Mouse (Mus musculus) 3134 (cell line): ENCODE data around the gene Eif4a3.

ENCODE experiments used
- DNase-seq: peaks from one replicate; pipeline ENCODE4 v3.0.0-alpha.2; 2011; ENCODE audit warnings: low spot score; ENCODE audit not compliant: insufficient read length; ENCODE audit errors: extremely low read depth

The Eif4a3 gene

DNA sequence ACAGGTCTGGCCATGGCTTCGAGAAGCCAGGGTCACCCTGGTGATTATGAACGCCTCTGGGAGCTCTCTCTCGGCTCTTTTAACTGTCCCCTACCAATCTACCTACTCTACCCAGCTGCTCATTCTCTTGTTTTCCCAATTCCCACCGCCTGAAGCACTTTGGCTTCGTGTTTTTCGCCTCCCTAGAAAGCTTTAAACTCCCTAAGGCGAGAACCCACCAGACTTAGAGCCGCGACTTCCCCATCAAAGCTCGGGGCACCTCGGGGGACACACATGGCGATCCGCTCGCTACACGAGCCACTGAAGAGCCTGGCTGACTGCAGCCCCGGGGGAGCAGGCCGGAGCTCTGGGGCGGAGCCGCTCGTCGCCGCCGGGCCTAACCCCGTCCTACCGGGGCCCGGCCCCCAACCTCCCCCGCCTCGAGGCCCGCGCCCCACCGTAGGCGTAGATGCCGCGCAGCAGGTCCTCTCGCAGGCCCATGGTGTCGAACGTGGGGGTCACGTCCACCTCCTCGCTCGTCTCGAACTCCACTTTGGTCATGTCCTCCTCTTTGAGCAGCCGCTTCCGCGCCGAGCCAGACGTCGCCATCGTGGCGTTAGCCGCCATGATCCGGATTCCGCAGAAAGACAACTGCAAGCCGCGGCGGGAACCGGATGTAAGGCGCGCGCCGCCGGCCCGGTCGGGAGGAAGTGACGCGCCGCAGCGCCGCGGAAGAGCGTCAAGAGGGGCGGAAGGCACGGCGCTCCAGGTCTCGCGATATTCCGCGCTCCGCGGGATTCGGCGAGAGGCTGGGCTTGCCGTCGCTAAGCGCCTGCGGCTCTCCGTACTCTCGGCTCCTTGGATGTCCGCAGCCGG lies at the start of gene Eif4a3:
Gene Eif4a3 (minus strand): TSS at position 699 of the 855 bp plus-strand sequence.
- peak; percentile 99 for DNase-seq

DNA sequence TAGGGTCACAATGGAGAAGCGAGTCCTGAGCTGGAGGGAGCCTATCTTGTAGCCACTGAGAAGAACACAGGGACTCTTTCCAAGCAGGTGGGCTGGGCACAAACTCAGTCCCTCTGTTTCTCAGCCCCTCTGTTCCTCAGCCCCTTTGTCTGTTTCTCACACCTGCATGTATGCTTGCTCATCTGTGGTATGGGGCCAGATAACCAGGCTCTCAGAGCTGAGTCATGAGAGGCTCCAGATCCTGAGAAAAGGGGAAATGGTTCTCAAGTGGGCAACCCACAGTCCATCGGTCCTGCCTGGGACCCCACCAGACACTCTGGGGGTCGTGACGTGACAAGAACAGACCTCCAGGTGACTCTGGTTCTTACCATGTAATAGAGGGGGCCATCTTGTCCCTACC lies 47.2 kb upstream of the Eif4a3 start:
- DNase-seq: no peak

DNA sequence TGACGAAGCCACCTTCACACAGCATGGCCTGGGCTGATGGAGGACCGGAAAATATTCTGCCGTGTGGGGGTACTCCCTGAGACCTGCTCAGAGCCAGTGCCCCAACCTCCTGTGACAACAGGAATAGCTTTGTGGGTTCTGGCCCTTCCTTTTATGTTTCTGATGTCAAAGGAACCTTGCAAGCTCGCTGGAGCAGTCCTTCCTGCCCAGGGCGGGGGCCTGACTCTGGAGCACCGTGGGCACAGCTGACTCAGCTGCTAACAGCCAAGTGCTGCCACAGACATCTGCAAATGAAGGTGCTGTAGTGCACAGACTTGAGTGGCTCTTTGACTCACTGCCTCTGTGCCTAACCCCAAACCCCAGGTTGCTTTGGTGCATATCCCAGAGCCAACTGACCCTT lies 45.0 kb upstream of the Eif4a3 start:
- DNase-seq: no peak

DNA sequence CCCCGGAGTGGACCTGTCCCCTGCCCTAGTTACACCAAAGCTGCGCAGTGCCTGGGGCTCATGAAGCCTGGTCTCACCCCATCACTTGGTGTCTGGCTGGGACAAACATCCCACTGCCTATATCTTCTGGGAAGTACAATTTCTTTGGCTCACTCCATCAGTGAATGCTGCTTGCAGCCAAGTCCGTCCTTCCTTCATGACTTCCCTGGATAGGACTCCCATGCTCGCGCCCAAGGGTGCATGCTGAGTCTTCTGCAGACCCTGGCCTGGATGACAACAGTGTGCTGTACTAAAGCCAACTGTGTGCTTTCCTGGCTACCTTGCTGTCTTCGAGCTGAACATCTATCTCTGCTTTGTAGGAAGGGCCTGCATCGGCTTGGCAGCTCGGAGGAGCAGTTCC lies 44.3 kb upstream of the Eif4a3 start:
- DNase-seq: no peak

DNA sequence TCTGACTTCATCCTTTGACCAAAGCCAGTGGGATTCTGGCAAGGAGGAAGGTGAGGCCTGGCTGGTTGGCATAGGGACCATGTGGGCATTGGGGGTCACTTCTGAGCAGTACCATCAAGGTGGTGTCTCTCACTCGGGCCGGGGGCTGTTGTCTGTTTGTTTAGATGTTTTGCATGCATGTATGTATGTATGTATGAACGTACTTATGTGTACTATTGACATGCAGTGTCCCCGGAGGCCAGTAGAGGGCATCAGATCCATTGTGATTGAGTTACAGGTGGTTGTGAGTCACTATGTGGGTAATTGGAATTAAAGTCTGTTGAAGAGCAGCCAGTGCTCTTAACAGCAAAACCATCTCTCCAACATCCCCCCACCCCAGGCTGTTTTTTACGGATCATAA lies 39.7 kb upstream of the Eif4a3 start:
- peak; percentile 57 for DNase-seq

DNA sequence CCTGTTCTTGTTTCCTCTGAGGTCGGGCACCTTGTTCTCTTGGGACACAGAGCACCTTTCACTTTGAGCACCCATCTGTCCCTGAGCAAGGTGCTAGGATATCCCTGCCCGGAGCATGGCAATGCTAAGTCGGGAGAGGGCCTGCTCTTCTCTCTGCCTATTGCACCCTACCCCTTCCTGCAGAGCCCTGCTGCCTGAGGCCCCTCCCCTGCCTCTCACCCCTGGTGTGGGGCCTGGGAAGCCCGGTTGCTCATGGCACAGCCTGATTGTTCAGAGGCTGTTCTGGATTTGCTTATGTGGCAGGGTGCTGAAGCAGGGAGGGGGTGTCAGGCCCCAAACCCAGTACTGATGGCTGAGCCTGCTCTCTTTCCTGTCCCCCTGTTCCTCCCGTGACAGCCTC lies 39.3 kb upstream of the Eif4a3 start:
- no peak for DNase-seq

DNA sequence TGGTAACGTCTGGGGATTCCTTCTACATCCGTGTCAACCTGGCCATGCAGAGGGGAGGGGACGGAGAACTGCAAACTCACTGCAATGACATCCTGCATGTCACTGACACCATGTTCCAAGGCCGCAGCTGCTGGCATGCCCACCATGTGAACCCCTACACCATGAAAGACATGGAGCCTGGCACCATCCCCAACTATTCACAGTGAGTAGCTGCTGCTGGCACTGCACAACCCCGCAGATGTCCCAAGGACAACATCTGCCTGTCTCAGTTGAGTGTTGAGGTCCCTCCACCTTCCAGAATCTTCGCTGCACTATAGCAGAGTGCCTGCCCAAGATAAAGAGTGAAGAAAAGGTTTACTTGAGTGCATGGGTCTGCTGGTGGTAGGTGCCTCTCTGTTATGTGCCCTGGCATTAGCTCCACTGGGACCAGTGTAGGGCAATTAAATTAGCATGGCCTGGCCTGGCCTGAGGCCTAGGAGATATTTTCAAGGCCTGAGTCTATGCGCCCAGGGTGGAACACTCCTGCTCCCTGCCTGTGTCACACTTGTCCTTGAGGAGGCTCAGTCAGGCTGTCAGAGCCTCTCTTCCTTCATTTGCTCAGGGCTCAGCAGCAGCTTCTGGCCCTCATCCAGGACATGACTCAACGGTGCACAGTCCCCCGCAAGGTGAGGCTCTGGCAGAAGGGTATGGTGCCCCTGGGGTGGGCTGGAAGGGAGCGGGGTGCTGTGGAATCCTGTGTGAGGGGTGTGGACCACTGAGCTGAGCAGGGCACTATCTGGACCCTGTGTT lies 38.6 kb upstream of the Eif4a3 start:
- DNase-seq: peak; percentile 51

DNA sequence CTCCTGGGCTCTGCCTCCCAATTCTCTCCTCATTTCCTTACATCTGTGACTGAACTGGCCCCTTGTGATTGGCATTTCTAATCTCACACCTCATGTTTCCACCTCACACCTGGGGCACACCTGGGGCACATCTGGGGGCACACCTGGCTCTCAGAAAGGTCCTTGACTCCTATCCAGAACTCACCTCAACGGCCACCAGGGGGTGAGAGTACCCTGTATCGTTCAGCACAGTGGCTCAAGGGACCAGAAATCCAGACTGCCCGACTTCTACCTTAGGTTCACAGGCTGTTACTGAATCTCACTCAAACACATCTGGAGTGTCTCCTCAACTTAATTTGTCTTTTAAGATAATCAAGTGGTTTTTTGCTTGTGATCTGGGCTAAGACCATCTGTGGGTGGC lies 32.1 kb upstream of the Eif4a3 start:
- DNase-seq: no peak

DNA sequence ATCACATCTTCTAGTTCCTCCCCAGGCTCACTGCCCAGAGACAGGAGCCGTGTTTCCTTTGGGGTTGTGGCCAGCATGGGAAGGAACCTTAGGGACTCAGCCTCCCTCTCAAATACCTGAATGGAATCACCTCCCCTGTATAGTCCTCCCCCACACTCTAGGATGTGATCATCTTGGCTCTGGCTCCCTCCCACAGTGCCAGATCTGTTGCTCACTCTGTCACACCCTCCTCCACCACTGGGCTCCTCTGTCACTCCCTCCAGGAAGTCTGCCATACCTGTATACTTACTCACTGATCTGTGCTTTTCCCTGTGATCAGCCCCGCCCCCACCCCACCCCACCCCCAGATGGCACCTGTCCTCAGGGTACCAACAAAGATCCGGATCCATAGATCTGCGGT lies 30.7 kb upstream of the Eif4a3 start:
- no peak for DNase-seq

DNA sequence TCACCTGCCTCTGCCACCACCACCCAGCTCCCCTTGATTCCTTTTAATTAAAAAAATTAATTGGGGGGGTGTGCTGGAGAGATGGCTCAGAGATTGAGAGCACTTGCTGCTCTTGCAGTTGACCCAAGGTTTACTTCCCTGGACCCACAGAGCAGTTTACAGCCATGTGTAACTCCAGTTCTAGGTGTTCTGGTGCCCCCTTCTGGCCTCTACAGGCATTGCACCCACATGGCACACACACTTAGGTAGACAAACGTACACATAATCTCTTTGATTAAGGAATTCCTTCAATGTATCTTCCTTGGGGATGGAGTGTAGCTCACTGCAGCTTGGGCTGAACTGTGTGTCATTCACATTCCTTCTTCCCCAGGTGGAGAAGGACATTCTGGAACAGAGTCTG lies 25.2 kb upstream of the Eif4a3 start:
- no peak for DNase-seq

DNA sequence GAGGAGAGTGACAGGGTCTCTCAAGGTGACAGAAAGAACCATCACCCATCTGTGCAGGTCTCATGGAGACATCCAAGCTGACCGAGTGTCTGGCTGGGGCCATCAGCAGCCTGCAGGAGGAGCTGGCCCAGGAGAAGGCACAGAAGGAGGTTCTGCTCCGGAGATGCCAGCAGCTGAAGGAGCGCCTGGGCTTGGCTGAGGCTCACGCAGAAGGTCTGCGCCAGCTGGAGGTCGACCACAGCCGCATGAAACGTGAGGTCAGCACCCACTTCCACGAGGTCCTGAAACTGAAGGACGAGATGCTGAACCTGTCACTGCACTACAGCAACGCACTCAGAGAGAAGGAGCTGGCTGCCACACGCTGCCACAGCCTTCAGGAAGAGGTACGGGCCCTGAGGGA lies 22.6 kb upstream of the Eif4a3 start:
- DNase-seq: no peak

DNA sequence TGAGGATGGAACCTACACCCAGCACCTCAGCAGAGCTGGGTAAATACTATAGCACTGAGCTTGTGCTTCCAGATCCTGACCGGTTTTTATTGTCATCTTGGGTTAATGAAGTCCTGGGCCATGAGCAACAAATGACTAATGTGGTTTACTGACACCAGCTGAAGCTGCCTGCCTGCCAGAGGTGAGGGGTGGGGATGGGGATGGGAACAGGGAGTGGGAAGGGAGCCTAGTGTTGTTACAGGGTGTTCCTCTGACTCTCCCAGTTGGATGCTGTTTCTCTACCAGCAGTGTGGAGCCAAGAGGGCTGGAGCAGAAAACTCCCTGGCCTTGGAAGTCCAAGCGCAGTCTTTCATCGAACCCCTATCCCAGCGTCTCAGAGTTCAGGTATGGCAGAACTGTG lies 16.8 kb upstream of the Eif4a3 start:
- peak; percentile 26 for DNase-seq

DNA sequence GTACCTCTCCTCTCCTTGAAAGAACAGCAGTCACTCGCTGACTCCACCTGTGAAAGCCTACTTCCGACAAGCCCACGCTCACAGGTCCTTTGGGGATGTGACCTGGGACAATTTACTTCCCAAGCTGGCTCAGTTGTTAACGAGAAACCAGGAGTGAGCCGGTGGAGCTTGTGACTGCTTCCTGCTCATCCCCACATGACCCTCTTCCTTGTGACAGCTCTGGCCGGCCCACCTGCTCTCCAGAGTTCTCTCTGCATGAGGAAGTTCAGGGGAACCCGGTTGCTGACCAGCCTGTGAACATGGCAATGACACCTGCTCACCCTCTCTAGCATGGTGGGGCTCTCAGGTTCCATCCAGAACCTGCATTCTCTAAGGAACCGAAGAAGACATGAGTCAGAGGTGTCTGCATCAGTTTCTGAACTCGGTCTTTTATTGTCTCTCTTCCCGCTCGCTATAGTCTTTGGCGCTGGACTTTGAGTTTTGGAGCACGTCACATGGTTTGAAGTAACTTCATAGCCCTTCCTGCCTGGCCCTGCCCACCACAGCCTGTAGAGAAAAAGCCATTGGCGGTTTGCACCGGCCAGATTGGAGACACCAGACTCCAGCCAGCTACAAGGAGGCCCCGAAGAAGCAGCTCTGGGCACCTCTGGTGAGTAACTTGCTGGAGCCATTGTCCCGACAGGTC lies 14.5 kb upstream of the Eif4a3 start:
- no peak for DNase-seq

DNA sequence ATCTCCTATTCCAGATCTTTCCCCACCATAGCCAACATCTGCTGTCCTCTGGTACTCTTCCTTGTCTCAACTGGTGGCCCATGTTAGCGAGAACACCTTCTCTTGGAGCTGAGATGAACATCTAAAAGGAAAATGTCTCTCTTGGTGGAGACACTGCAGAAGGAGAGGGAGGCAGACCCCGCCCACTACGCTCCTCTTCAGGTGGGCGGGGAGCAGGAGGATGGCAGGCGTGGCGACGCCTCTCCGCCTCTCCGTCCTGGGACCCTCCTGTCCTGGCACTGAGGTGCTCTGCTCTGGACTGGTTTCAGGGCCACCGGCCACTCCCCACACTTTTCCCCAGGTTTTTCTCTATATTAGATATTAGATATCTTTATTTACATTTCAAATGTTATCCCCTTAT lies 10.7 kb upstream of the Eif4a3 start:
- no peak for DNase-seq

DNA sequence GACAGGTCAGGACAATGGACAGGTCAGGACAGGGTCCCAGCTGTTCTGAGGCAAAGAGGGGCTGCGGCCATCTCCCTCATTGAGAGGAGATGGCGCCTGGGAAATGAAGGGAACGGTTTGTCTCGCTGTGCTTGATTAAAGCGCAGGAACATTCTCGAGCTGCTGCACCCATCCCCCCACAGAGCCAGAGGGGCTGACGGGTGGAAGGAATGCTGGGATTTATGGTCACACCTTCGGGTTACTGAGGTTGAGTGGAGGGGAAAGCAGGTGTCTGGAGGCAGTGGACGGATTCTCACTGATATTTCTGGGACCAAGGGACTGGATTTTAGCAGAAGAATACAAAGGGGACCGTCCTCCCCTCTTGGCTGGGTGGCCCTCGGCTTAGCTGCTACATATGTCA lies 8.0 kb upstream of the Eif4a3 start:
- DNase-seq: no peak

DNA sequence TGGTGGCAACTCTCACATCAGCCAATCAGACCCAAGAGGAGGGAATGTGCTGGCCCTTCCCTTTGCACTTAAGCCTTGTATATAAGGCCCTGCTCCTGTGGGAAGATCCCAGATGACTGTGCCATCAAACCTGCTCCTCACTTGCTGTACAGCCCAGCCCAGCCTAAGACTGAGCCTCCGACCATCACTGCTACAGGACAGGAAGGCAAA lies 7.7 kb upstream of the Eif4a3 start, which contains the start of gene Card14:
Gene Card14 (plus strand): TSS at position 111 of the 210 bp plus-strand sequence.
- no peak for DNase-seq

DNA sequence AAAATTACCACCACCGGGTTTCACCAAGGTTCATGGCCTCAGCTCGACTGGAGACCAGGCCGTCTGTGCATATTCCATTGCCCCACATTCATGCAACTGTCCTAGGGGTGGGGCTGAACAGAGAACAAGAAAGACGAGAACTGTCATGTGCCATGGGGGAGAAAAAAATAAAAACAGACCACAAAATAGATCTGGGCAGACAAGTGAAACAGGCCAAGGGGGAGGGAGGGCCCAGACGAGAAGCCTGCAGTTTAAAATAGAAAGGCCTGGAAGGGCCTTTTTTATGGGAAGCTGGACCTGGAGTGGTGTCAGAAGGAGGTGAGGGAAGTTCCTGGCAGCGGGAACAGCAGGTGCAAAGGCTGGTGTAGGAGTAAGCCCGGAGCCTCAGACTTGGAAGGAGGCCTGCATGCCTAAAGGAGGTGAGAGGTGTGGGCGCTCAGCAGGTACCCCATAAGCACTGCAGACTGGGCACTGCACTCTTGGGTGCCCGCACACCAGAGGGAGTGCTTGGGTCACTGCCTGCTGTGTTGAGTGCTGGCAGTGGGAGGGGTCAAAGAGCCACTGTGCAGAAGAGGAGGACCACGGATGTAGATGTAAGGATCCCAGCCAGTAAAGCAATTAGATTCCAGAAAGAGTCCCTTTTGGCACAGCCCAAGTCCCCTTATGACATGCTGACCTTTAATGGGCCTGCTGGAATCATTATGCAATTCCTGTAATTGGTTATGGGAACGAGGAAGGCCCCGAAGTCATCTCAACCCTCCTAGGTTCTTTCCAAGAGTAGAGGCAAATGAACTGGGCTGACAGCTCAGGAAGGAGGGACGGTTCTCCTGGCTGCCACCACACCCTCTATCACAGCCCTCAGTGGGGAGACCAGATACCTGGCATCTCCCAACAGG lies 7.1 kb upstream of the Eif4a3 start:
- DNase-seq: no peak

DNA sequence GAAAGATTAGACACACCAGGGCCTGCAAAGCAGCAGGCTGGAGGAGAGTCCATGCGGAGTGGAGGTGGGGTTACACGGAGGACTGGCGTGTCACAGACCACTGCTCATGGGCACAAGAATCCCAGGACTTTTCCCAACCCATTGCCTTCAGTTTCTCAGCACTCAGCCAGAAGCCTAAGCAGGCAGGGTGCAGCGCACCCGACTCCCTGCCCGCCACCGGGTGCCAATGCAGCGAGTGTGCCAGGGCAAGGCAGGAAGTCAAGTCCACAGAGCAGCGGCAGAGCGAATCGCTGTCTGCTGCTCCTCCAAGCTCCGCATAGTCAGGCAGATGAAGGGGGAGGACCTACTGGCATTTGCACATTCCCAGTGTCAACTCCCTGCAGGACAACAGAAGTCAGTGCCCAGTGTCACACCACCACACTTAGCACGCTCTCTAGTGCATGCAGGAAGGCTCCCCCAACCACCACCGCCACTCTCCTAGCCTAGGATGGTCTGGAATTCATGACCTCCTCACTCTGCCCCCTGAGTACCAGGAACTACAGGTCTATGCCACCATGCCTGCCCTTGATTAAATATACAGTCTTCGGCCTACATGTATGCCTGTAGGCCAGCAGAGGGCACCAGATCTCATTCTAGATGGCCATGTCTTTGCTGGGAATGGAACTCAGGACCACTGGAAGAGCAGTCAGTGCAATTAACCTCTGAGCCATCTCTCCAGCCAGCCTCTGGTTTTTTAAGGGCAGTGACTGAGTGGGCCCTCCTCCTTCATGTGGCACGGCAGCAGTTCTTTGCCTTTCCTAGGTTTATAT lies 5.2 kb upstream of the Eif4a3 start:
- peak; percentile 75 for DNase-seq

DNA sequence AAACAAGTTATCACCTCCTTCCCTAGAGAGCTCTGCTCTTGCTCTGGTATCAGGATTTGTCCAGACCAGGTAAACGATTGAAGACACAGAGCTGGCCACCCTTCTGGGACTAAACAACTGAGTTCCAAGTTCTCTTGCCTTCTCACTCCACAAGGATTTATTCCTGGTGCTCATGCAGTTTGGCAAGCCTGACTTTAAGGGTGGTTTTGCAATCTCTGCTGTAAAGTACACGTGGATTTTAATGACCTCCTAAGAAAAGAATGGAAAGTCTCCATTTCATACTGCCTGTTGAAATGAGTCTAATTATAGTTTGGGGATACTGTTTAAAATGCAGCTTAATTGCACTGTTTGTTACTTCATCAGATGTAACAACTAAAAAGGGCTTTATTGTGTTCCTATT lies 1.1 kb upstream of the Eif4a3 start:
- DNase-seq: no peak
